Mouse (Mus musculus) thymus, adult 2 months (tissue): ENCODE measurements around the gene Cxcl15. TPM values are rescaled to one million over a fixed set of nuclear protein-coding genes. Genes with fewer than 3 reads are reported as not detected.
"Not testable (repeated sequence)": the region's sequence is repeated elsewhere in the genome, so short reads cannot be mapped to it uniquely, and the experiment has no call there.

Experiments used
- DNase-seq: peaks from one replicate; pipeline ENCODE4 v3.0.0; 2021
- H3K27ac ChIP-seq: fragments of 200-500 bp; 2 replicates; pipeline ENCODE4 v1.5.1; 2012; ENCODE audit warnings: low read length, control low read depth; ENCODE audit not compliant: control insufficient read depth, insufficient read depth
- H3K27me3 ChIP-seq: fragments of 200-500 bp; 2 replicates; pipeline ENCODE4 v1.6.1; 2012; ENCODE audit warnings: mild to moderate bottlenecking, low read length, moderate library complexity, mixed read lengths; ENCODE audit not compliant: control insufficient read depth, insufficient read depth
- H3K36me3 ChIP-seq: fragments of 200-500 bp; 2 replicates; pipeline ENCODE4 v1.6.1; 2012; ENCODE audit warnings: mild to moderate bottlenecking, low read length, moderate library complexity; ENCODE audit not compliant: control insufficient read depth, insufficient read depth
- H3K4me1 ChIP-seq: fragments of 200-500 bp; replicated peaks from 2 replicates; pipeline ENCODE4 v1.6.1; 2012; ENCODE audit warnings: low read length; ENCODE audit not compliant: control insufficient read depth, insufficient read depth
- H3K4me3 ChIP-seq: fragments of 200-500 bp; 2 replicates; pipeline ENCODE4 v1.5.1; 2012; ENCODE audit warnings: mild to moderate bottlenecking, low read length, control low read depth, moderate library complexity; ENCODE audit not compliant: control insufficient read depth, insufficient read depth
- CTCF ChIP-seq: fragments of 200-500 bp; IDR thresholded peaks from 2 replicates; pipeline ENCODE4 v1.5.1; 2012; ENCODE audit warnings: mild to moderate bottlenecking, control low read depth, low read length, moderate library complexity, borderline replicate concordance; ENCODE audit not compliant: control insufficient read depth, poor library complexity, insufficient read depth; ENCODE audit errors: extremely low read depth
- POLR2A ChIP-seq: fragments of 200-500 bp; IDR thresholded peaks from 2 replicates; pipeline ENCODE4 v1.6.1; 2012; ENCODE audit warnings: mild to moderate bottlenecking, low read length, control low read depth, moderate library complexity; ENCODE audit not compliant: control insufficient read depth, poor library complexity, insufficient read depth; ENCODE audit errors: extremely low read depth
- WGBS: fragments of 180-500 bp; shearing (Covaris S2); methylation state at CpG from one replicate; pipeline ENCODE4 v1.1.7; 2018; 5-methylcytosine and 5-hydroxymethylcytosine counted together
- polyA plus RNA-seq: library from polyadenylated mRNA; depleted of rRNA; stranded (reverse); fragments of >200 nt; gene quantifications from 2 replicates; pipeline ENCODE4 v1.2.3, GENCODE M21; 2012; rRNA removed

Gene Cxcl15
- polyA plus RNA-seq, 1 experiment, result 0.24 TPM

DNA sequence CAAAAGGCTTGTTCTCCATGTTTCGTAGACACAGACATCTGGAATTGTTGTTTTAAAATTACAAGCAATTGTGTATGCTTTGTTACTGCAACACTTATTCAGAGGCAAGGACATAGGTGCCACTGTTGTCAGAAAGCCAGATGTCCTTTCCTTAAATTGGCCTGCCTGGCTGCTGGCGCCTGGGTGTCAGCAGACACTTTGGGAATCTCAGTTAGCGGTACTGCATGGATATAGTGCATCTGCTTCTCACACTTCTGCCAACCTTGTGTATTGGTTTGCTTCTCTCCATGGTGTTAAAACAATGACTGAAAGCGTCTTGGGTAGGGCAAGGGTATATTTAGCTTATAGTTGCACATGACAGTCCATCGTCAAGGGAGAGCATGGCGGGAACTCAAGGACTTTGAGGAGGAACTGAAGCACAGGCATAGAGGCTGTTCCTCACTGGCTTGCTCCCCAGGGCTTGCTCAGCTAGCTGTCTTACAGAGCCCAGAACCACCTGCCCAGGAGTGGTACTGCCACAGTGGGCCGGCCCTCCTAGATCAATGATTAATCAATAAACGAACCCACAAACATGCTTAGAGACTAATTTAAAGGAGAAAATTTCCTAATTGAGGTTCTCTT is 38.5 kb downstream of the Cxcl15 start:
- WGBS, result 93% methylated on average over 8 of the region's 8 CpGs
- Histone ChIP-seq H3K4me1 (no peaks in the 10 kb centered on the region), H3K27me3 (no peaks in the 10 kb centered on the region), H3K27ac (no peak overlapping the region), H3K36me3 (no peaks in the 10 kb centered on the region), H3K4me3 (no peak overlapping the region)
- TF ChIP-seq POLR2A, result no peak
- TF ChIP-seq CTCF, result no peak
- DNase-seq, result no peak

DNA sequence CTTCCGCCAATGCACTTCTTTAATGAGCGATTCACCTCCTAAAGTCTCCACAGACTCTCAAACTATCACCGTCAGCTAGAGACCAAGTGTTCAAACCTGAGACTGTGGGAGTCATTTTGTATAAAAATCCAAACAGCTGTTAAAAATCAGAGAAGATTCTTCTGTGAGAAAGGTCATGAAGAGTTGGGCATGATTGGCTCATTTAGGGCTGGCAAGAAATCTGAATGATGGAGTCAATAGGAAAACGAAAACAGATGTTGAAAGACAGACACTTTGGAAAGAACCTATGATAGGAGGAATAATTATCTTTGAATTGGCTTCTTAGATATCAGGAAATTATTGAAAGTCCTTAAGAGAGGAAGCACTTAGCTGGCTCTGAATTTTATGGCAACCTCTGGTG is 40.1 kb downstream of the Cxcl15 start:
- WGBS, result 93% methylated on average over 4 of the region's 4 CpGs
- Histone ChIP-seq H3K4me3 (no peak overlapping the region), H3K36me3 (no peaks in the 10 kb centered on the region), H3K4me1 (no peaks in the 10 kb centered on the region), H3K27me3 (no peaks in the 10 kb centered on the region), H3K27ac (no peak overlapping the region)
- DNase-seq, result no peak
- TF ChIP-seq CTCF, result no peak
- no peak for TF ChIP-seq POLR2A

DNA sequence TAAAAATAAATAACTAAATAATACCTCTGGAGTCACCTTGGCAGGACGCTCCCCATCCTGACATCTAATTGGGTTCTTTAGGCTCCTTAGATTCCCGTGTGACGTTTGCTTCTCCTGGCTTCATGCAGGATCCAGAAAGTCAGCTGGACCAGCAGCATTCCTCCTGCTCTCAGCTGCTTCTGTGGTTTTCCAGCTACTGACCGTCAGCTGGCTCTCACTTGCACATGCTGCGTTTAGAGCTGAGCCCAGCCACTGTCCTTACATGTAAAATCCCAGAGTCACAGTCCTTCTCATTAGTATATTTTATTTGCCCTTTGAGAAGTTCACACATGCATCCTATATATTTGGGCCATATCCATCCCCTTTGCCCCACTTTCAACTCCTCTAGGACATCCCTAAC is 44.2 kb downstream of the Cxcl15 start:
- TF ChIP-seq CTCF (no peak), POLR2A (no peak)
- no peak overlapping the region for H3K4me3 ChIP-seq
- H3K4me1 ChIP-seq, result no peaks in the 10 kb centered on the region
- H3K27me3 ChIP-seq, result no peaks in the 10 kb centered on the region
- no peak for DNase-seq
- H3K27ac ChIP-seq, result no peak overlapping the region
- 91% methylated on average over 5 of the region's 5 CpGs for WGBS
- no peaks in the 10 kb centered on the region for H3K36me3 ChIP-seq

DNA sequence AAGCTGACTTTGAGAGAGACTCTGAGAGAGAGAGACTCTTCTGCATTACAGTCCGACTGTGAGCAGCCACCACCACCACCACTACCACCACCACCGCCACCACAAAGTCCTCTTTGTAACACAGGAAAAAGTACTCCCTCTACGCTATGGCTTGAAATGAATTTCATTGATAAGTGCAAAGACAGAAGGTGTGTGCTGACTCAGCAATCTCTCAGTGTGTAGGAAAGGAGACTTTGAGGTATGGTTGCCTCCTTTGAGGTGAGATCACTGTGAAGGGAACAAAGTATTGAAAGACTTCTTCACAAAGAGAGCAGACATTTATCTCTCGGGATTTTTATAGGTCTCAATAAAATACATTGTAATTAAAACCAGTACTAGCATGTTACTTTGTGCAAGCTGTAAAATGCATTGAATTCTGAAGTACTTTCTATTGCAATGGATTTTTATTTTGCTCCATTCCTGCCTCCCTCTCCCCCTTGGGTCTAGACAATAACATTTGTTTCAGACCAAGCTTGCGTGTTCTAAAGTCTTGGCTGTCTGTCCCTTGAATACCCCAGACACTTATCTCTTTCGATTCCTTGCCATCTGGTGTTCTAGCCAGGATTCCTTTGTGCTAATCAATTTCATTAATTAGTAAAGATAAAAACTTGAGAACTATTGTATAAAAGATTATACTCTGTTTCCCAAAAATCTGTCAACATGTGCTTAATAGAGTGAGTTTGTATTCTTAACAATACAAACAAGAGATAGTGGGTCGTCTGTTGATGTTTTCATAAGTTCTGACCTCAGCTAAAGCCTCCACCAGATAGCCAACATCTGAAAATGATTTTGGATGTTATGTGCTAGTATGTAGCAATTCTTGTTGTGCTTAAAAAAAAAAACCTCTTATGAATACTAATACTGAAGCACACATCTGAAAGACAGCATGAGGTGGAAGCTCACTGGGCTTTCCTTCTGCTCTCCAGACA is 46.9 kb downstream of the Cxcl15 start:
- DNase-seq, result no peak
- H3K27me3 ChIP-seq, result no peaks in the 10 kb centered on the region

DNA sequence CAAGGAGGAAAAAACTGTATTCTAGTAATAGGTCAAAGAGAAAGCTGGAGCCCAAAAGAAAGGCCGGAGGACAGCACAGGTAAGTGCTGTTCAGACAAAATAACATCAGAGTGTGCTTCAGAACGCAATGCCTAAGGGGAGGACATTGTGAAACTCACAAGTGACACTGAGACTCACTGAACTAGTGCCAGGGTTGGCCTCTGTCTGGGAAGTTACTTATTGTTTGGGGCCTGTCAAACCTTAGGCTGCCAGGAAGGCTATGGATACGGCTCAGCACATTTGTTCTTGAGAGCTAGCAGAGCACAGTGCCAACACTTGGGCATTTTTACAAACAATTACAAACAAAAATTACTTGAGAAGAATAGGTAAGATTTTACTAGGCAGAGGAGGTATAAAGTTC is 49.6 kb downstream of the Cxcl15 start:
- Histone ChIP-seq H3K4me1 (no peaks in the 10 kb centered on the region), H3K27me3 (no peaks in the 10 kb centered on the region), H3K4me3 (no peak overlapping the region), H3K27ac (no peak overlapping the region), H3K36me3 (no peaks in the 10 kb centered on the region)
- WGBS, result 84% methylated on average over 3 of the region's 3 CpGs
- TF ChIP-seq CTCF, result no peak
- DNase-seq, result no peak

More for the DNA sequence above, 46.9 kb downstream of the Cxcl15 start:
- TF ChIP-seq CTCF (no peak), POLR2A (no peak)
- H3K36me3 ChIP-seq, result no peaks in the 10 kb centered on the region
- no peak overlapping the region for H3K4me3 ChIP-seq
- H3K4me1 ChIP-seq, result no peaks in the 10 kb centered on the region
- WGBS, result 66% methylated on average over 7 of the region's 7 CpGs
- H3K27ac ChIP-seq, result no peak overlapping the region

DNA sequence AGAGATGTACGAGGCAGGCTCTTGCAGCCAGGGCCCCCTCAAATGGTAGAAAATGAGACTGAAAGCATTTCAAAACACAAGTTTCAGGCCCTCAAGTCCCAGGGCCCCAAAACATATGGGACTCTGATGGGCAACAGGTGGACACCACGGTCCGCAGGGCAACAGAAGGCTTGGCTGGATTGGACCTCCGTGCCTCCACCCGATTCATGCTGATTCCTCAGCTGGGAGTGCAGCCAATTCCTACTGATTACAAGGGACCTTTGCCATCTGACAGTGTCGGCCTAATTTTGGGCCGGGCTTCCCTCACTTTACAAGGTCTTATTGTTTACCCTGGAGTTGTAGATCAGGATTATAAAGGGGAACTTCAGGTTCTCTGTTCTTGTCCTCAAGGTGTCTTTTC is 55.8 kb downstream of the Cxcl15 start:
- DNase-seq, H3K4me3 ChIP-seq: not testable (repeated sequence)
- 95% methylated on average over 7 of the region's 7 CpGs for WGBS

DNA sequence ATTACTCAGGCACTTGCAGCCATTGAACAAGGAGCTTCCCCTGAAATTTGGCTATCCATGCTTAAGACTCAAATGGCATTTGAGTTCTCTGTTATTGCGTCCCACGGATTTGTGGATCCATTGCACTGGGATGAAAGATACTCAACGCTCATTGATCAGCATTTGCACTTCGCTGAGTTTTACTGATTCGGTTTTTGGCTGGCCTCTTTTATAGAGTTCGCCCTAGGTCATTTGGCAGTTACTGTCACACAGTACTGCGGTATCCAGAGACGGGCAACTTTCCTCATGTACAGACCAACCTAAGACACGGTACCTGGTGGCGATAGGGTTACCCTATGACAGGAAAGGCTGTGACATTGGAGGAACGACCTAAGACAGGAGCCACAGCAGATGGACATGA is 57.1 kb downstream of the Cxcl15 start:
- H3K4me3 ChIP-seq, result not testable (repeated sequence)

More for the DNA sequence above, 55.8 kb downstream of the Cxcl15 start:
- H3K27ac ChIP-seq, H3K4me1 ChIP-seq, H3K36me3 ChIP-seq, H3K27me3 ChIP-seq: not testable (repeated sequence)

More for the DNA sequence above, 57.1 kb downstream of the Cxcl15 start:
- DNase-seq, H3K36me3 ChIP-seq, H3K4me1 ChIP-seq, H3K27ac ChIP-seq, H3K27me3 ChIP-seq: not testable (repeated sequence)
- 98% methylated on average over 11 of the region's 11 CpGs for whole genome bisulfite sequencing

Other genes starting within 250 kb of the Cxcl15 start
- gene 5830473C10Rik, start 233.4 kb upstream of the Cxcl15 start, polyA plus RNA-seq, result 0.08 TPM in 1 of 2 replicates, not detected in the other
- gene Rassf6, start 153.9 kb upstream of the Cxcl15 start, polyA plus RNA-seq, result 1.1 and 2.0 TPM in 2 replicates
- 0.75 and 0.92 TPM in 2 replicates for gene Cxcl5, start 35.2 kb upstream of the Cxcl15 start, polyA plus RNA-seq
- gene Ppbp, start 26.0 kb upstream of the Cxcl15 start, polyA plus RNA-seq, result 1.7 and 2.6 TPM in 2 replicates
- gene Pf4, start 22.1 kb upstream of the Cxcl15 start, polyA plus RNA-seq, result 9.1 and 23.1 TPM in 2 replicates
- gene Cxcl3, start 8.4 kb upstream of the Cxcl15 start, polyA plus RNA-seq, result 5.0 and 6.0 TPM in 2 replicates
- 4.2 and 5.4 TPM in 2 replicates for gene Cxcl1, start 96.7 kb downstream of the Cxcl15 start, polyA plus RNA-seq
- 18.0 and 23.5 TPM in 2 replicates for gene Cxcl2, start 109.3 kb downstream of the Cxcl15 start, polyA plus RNA-seq
- 23.5 and 32.5 TPM in 2 replicates for gene Mthfd2l, start 136.6 kb downstream of the Cxcl15 start, polyA plus RNA-seq
- 0.08 TPM in 1 of 2 replicates, not detected in the other for gene Epgn, start 232.9 kb downstream of the Cxcl15 start, polyA plus RNA-seq